Mouse (Mus musculus) CD4-positive naive resting alpha-beta T cell, adult 57 days (primary cell): ENCODE measurements around the gene Actbl2. TPM values are rescaled to one million over a fixed set of nuclear protein-coding genes. Genes with fewer than 3 reads are reported as not detected.

ENCODE experiments used
- total RNA-seq: library from RNA; stranded (reverse); gene quantifications from one replicate; pipeline ENCODE4 v1.2.4, GENCODE M21; 2023

Actbl2 gene
- total RNA-seq: not detected

DNA sequence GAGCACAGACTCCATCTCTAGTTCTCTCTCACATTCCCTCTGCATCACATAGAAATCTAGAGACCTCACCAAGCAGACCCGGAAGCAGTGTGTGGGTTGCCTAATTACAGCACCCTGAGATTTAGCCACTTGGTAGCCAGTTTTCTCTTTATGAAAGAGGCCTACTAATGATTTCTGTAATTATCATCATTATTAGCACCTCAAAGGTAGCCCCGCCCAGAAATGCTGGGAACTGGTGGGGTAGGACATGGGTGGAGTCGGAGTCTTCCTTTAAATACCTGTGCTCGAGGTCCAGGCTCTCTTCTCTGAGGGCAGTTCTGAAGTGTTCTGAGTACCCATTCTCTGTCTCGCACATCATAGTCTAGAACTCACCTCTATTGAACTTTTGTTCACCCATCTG, at the start of gene Actbl2:
Actbl2 (plus strand) TSS at position 301 of the 400 bp plus-strand sequence.

Other genes with a start within 250 kb of the Actbl2 start
- 139 TPM for gene Gpbp1, start 235.1 kb downstream of the Actbl2 start, total RNA-seq